Mouse (Mus musculus): Measurements from ENCODE around the gene Polk. TPM values are rescaled to one million over a fixed set of nuclear protein-coding genes. Genes with fewer than 3 reads are reported as not detected.

Polk gene
- polyA plus RNA-seq, 1 experiment from 2014 or later = 7.7 TPM

DNA sequence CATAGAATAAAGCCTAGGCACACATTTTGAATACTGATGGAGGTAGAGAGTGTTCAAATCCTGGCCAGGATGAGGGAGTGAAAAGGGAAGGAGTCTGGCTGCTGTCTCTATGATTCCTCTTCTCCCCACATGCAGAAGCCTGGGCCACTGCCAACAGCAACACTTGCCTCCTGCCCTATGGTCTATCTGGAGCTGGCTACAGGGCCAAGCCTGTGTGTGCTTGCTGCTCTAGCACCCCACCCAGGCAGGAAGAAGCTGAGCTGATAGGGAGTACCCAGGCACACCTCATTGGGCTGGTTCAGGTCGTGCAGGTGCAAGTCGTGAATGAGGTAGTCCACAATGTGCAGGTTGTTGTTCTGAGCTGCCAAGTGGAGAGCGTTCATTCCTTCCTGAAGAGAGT lies 88.1 kb downstream of the Polk start:
- H3K4me2 ChIP-seq (replicated peaks) = no peak overlapping the region
- ATAC-seq (ENCODE audit: low FRiP score, low read depth) = no peak
- H3K4me1 ChIP-seq = no peaks in the 10 kb centered on the region
- no peaks in the 10 kb centered on the region for H3K36me3 ChIP-seq
- H3K9me3 ChIP-seq = no peaks in the 10 kb centered on the region
- no peak overlapping the region for H3K9ac ChIP-seq
- no peaks in the 10 kb centered on the region for H3K27me3 ChIP-seq (replicated peaks)
- no peak overlapping the region for H3K4me3 ChIP-seq
- no peak overlapping the region for H3K27ac ChIP-seq
- 83% methylated on average over 3 of the region's 3 CpGs for WGBS

DNA sequence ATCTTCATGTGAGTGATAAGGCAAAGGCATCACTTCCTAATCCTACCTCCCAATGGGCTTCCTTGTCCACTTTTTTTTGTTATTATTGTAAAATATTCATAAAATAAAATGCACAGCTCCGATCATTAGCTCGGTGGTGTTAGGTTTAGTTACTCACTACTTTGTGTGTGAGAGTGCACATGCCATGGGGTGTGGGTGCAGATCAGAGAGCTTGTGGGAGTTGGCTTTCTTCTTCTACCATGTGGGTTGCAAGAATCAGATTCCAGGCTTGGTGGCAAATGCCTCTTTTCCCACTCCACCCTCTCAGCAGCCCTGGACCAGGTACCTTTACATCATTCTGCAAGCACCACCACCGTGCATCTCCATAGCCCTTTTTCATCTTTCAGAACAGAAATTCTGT lies 89.8 kb downstream of the Polk start:
- Histone ChIP-seq H3K4me1 (no peaks in the 10 kb centered on the region), H3K27me3 (replicated peaks) (no peaks in the 10 kb centered on the region), H3K9ac (no peak overlapping the region), H3K9me3 (no peaks in the 10 kb centered on the region), H3K4me3 (no peak overlapping the region), H3K27ac (no peak overlapping the region), H3K36me3 (no peaks in the 10 kb centered on the region), H3K4me2 (replicated peaks) (no peak overlapping the region)
- WGBS = 94% methylated on average over 3 of the region's 3 CpGs
- ATAC-seq (ENCODE audit: low FRiP score, low read depth) = no peak

DNA sequence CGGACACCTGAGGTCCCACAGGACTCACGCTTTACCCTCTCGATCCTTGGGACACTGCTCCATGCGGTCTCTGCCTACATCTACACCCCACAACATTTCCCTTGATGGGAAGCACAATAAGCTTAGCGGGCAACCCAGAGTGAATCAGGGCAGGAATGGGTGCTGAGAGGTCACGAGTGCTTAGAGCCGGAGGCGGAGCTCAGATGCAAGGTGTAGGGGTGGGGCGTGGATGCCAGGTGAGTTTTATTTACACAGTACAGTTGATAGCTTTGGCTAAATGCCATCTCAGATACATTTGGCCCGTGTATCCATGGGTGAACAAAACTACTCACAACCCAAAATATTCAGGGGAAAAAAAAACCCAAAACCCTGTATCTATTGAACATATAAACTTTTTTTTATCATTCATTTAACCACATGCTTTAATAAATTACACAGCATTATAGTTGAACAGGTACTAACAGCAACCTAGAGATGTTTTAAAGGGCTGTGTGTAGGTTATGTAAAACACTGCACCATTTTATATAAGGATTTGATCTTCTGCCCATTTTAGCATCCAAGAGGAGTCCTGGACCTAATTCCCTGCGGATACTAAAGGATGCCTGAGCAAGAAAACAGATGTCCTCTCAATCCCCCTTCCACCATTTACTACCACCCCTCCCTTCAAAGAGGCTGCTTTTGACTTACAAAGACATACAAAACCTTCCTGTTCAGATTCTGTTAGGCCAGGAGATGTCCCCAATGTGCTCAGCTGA lies 90.8 kb downstream of the Polk start:
- no peak overlapping the region for H3K4me3 ChIP-seq
- H3K27ac ChIP-seq = no peak overlapping the region
- no peak overlapping the region for H3K4me2 ChIP-seq (replicated peaks)
- H3K9me3 ChIP-seq = no peaks in the 10 kb centered on the region
- ATAC-seq (ENCODE audit: low FRiP score, low read depth) = no peak
- H3K9ac ChIP-seq = no peak overlapping the region
- no peaks in the 10 kb centered on the region for H3K4me1 ChIP-seq
- H3K36me3 ChIP-seq = no peaks in the 10 kb centered on the region
- WGBS = 89% methylated on average over 11 of the region's 11 CpGs
- no peaks in the 10 kb centered on the region for H3K27me3 ChIP-seq (replicated peaks)

DNA sequence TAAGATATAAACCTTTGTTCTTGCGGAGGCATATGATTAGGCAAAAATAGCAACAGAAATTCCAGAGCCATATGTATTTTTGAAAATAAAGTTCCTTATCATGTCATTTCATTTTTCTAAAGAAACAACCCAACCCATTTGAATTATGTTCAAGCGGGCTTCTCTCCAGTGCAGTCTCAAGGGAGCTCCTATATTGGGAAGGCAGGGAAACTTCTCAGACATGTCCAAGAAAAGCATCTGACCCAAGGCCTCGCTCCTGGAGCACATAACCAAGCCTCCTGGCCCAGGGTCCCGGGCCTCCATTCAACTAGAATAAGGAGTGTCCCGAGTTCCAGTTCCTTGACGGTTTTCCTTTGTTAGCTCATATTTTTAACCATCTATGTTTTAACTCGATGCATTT lies 91.5 kb downstream of the Polk start:
- H3K9me3 ChIP-seq = no peaks in the 10 kb centered on the region
- no peaks in the 10 kb centered on the region for H3K4me1 ChIP-seq
- no peak overlapping the region for H3K4me3 ChIP-seq
- 91% methylated on average over 7 of the region's 7 CpGs for WGBS
- no peak overlapping the region for H3K4me2 ChIP-seq (replicated peaks)
- no peaks in the 10 kb centered on the region for H3K36me3 ChIP-seq
- ATAC-seq (ENCODE audit: low FRiP score, low read depth) = no peak
- no peak overlapping the region for H3K9ac ChIP-seq
- no peaks in the 10 kb centered on the region for H3K27me3 ChIP-seq (replicated peaks)
- H3K27ac ChIP-seq = no peak overlapping the region

DNA sequence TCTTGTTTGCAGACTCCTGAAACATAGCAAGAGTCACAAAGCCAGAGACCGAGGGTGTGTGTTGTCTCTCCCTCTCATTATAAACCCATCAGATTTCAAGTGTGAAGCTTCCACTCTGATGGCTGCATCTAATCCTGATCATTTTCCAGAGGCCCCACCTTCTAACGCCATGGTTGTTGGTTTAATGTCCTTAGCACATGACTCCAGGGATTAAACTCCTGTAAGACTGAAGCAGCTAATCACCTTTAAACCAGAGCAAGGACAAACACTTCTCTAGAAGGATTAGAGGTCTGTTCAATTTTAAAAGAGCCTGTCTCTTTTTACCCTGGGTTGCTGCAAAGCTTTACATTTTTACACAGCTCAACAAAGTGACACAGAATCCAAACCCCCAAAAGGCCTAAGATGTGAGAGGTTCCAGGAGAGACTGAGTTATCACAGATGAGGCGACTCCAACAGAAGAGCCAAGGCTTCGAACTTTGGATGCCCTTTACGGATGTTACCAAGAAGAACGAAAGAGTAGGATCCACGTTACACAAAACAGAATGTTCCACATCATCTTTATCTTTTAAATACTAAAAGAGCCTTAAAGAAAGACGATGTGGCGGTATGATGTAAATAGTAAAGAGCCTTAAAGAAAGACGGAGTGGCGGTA lies 92.0 kb downstream of the Polk start:
- H3K27me3 ChIP-seq (replicated peaks) = no peaks in the 10 kb centered on the region
- no peak overlapping the region for H3K27ac ChIP-seq
- 86% methylated on average over 11 of the region's 11 CpGs for WGBS
- no peak overlapping the region for H3K4me2 ChIP-seq (replicated peaks)
- no peak overlapping the region for H3K4me3 ChIP-seq
- H3K4me1 ChIP-seq = no peaks in the 10 kb centered on the region
- H3K9me3 ChIP-seq = no peaks in the 10 kb centered on the region
- H3K9ac ChIP-seq = no peak overlapping the region
- H3K36me3 ChIP-seq = no peaks in the 10 kb centered on the region
- no peak for ATAC-seq (ENCODE audit: low FRiP score, low read depth)

DNA sequence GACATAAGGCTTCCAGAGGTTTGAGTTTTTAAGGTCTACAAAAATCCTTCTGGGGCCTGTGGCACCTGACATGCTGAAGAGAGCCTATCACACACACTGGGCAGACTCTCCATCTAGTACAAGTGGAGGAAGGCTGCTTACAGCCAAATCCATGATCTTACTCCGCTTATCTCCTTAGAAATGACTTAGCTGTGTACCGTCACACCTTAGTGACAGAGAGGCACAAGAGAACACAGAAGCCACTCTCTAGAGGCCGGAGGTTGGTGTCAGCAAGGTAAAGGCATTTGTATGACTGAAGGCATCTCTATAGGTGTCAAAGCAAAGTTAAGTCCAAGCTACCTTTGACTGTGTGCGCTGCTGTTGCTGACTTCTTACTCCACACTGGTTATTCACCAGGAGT lies 101.9 kb downstream of the Polk start:
- Histone ChIP-seq H3K36me3 (no peaks in the 10 kb centered on the region), H3K9me3 (no peaks in the 10 kb centered on the region), H3K27ac (no peak overlapping the region), H3K4me3 (no peak overlapping the region), H3K4me1 (no peaks in the 10 kb centered on the region), H3K9ac (no peak overlapping the region), H3K4me2 (replicated peaks) (no peak overlapping the region), H3K27me3 (replicated peaks) (no peaks in the 10 kb centered on the region)
- ATAC-seq (ENCODE audit: low FRiP score, low read depth) = no peak
- WGBS = 92% methylated on average over 4 of the region's 4 CpGs

DNA sequence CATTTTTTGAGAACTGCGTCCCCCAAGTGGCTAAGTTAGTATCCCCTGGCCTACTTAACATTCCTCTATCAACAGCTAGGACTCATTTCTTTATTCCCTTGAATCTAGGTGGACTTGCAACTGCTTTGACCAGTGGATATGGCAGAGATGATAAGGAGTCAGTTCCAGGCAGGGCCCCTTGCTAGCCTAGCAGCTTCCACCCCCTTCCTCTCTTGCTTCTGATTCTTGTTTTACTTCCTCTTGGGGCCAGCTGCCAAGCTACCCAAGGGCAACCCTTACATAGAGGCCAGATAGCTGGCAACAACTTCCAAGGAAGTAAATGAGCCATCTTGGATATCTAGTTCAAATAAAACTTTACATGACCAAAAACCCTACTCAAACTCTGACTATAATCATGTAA lies 105.5 kb downstream of the Polk start:
- H3K4me3 ChIP-seq = no peak overlapping the region
- no peak overlapping the region for H3K4me2 ChIP-seq (replicated peaks)
- no peak for ATAC-seq (ENCODE audit: low FRiP score, low read depth)
- no peaks in the 10 kb centered on the region for H3K9me3 ChIP-seq
- no peaks in the 10 kb centered on the region for H3K27me3 ChIP-seq (replicated peaks)
- H3K4me1 ChIP-seq = no peaks in the 10 kb centered on the region
- no peak overlapping the region for H3K9ac ChIP-seq
- no peak overlapping the region for H3K27ac ChIP-seq
- no peaks in the 10 kb centered on the region for H3K36me3 ChIP-seq
- 86% methylated on average over 1 of the region's 1 CpGs for WGBS

DNA sequence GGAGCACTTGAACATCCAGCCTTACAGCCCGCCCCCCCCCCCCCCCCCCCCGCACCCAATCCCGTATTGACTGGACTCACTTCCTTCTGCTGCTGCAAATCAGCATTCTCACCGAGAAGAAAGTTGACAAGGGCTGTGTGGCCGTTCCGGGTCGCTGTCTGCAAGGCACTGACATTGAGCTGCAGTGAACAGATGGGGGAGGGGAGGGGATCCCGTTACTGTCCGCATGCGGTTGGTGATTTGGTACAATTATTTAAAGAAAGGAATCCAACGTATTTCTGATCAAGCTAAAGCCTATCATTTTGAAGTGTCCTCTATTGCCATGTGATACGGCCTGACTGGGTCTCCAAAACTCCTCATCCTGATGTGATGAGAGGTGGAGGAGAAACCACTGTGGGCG lies 106.6 kb downstream of the Polk start:
- 50% methylated on average over 13 of the region's 13 CpGs for WGBS
- Histone ChIP-seq H3K4me3 (no peak overlapping the region), H3K36me3 (no peaks in the 10 kb centered on the region), H3K4me1 (no peaks in the 10 kb centered on the region), H3K9me3 (no peaks in the 10 kb centered on the region), H3K27ac (no peak overlapping the region), H3K27me3 (replicated peaks) (no peaks in the 10 kb centered on the region), H3K9ac (no peak overlapping the region), H3K4me2 (replicated peaks) (no peak overlapping the region)
- ATAC-seq (ENCODE audit: low FRiP score, low read depth) = no peak

DNA sequence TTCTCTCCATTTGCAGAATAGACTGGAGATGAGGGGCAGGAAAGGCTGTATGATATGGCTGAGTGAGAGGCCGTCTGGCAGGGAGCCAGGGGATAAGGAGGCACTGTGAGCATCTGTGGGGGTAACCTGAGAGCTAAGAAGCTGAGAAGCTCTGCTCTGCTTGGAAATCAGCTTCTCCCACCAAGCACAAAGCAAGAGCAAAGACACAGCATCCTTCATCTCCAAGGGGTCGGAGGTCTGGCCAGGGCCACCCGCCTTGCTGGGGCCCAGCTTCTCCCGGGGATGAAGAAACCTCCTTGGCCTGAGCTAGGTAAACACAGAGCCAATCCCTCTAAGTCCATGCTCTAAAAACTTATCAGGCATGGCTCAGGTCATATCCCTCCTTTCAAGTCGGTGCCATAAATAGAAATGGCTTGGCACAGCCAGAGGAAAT lies 107.5 kb downstream of the Polk start:
- no peak overlapping the region for H3K9ac ChIP-seq
- H3K36me3 ChIP-seq = no peaks in the 10 kb centered on the region
- no peak overlapping the region for H3K27ac ChIP-seq
- H3K4me2 ChIP-seq (replicated peaks) = no peak overlapping the region
- no peaks in the 10 kb centered on the region for H3K27me3 ChIP-seq (replicated peaks)
- H3K4me1 ChIP-seq = no peaks in the 10 kb centered on the region
- no peak overlapping the region for H3K4me3 ChIP-seq
- ATAC-seq (ENCODE audit: low FRiP score, low read depth) = no peak
- 59% methylated on average over 5 of the region's 5 CpGs for WGBS
- no peaks in the 10 kb centered on the region for H3K9me3 ChIP-seq

DNA sequence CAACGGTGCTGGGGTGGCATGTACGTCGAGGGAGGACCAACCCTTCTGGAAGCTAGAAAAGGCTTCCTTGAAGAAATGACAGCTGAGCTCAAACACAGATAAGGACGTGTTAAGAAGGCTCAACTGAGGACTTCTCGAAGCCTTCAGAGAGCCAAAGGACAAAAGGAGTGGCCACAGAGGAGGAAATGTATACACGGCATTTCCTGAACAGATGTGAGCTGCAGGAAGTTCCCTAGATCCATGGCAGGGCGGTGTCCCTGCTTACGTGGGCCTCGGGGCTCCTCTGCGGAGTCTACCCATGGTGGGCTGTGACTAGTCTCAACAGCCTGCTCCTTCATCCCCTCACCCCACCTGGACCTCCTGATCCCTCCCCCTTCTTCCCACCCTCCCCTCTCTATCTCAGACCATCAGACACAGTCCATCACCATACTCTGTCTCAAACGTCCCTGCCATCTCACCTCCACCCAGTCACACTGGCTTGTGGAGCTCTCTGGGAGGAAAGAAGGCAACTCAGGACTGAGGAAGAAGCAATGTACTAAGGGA lies 108.7 kb downstream of the Polk start:
- ATAC-seq (ENCODE audit: low FRiP score, low read depth) = no peak
- 85% methylated on average over 11 of the region's 11 CpGs for WGBS
- H3K27ac ChIP-seq = no peak overlapping the region
- no peaks in the 10 kb centered on the region for H3K4me1 ChIP-seq
- no peaks in the 10 kb centered on the region for H3K9me3 ChIP-seq
- H3K9ac ChIP-seq = no peak overlapping the region
- no peak overlapping the region for H3K4me3 ChIP-seq
- H3K27me3 ChIP-seq (replicated peaks) = no peaks in the 10 kb centered on the region
- no peak overlapping the region for H3K4me2 ChIP-seq (replicated peaks)
- H3K36me3 ChIP-seq = no peaks in the 10 kb centered on the region

DNA sequence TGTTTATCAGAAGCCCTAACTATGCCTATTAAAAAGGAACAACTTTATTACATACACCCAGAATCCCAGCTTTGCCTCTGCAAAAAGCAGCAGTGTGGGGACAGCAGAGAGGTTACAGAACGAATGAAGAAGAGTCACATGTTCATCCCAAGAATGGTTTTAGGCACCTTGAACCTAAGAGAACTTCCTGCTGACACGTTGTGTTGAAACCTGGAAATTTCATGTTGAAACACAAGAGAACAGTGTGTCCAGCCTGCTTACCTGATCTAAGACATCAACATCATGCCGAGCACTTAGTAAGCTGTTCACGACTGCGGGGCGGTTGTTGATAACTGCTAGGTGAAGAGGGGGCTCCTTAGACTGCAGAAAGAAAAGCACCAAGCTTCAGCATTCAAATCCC lies 109.3 kb downstream of the Polk start:
- H3K27me3 ChIP-seq (replicated peaks) = no peaks in the 10 kb centered on the region
- H3K36me3 ChIP-seq = no peaks in the 10 kb centered on the region
- no peak overlapping the region for H3K27ac ChIP-seq
- ATAC-seq (ENCODE audit: low FRiP score, low read depth) = no peak
- no peak overlapping the region for H3K4me2 ChIP-seq (replicated peaks)
- H3K4me3 ChIP-seq = no peak overlapping the region
- no peaks in the 10 kb centered on the region for H3K9me3 ChIP-seq
- WGBS = 87% methylated on average over 6 of the region's 6 CpGs
- H3K4me1 ChIP-seq = no peaks in the 10 kb centered on the region
- H3K9ac ChIP-seq = no peak overlapping the region

DNA sequence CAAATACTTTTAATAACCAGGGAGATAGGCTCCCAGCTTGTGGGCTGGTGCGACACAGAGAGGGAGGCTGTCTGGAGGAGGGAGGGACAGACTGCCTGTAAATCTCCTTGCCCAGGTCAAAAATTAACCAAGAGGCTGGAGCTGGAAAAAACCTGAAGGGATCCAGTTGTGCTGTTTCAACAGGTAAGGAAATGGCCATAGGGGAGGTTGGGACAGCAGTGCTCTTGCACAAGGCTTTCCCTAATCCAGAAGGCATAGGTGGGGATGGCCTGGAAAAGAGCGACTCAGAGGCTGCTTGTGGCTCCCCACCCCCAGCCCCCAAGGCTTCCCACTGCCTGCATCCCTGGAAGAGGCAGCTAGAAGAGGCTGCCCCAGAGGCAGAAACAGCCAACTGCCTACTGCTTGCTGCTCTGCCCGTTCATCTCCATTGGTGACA lies 110.0 kb downstream of the Polk start:
- Histone ChIP-seq H3K4me2 (replicated peaks) (no peak overlapping the region), H3K36me3 (no peaks in the 10 kb centered on the region), H3K9me3 (no peaks in the 10 kb centered on the region), H3K27me3 (replicated peaks) (no peaks in the 10 kb centered on the region), H3K27ac (no peak overlapping the region), H3K4me1 (no peaks in the 10 kb centered on the region), H3K9ac (no peak overlapping the region), H3K4me3 (no peak overlapping the region)
- 45% methylated on average over 3 of the region's 3 CpGs for WGBS
- ATAC-seq (ENCODE audit: low FRiP score, low read depth) = no peak
